Mouse (Mus musculus) spleen, adult 2 months (tissue): ENCODE measurements around the gene Trim54.

Experiments
- CTCF ChIP-seq: fragments of 200-500 bp; IDR thresholded peaks from 2 replicates; pipeline ENCODE4 v1.5.1; 2011; ENCODE audit warnings: mild to moderate bottlenecking, inconsistent platforms; ENCODE audit not compliant: insufficient read depth, insufficient read length, insufficient replicate concordance; ENCODE audit errors: extremely low read depth
- POLR2A ChIP-seq: fragments of 200-500 bp; IDR thresholded peaks from 2 replicates; pipeline ENCODE4 v1.6.1; 2011; ENCODE audit warnings: low read depth, low read length, inconsistent platforms

DNA sequence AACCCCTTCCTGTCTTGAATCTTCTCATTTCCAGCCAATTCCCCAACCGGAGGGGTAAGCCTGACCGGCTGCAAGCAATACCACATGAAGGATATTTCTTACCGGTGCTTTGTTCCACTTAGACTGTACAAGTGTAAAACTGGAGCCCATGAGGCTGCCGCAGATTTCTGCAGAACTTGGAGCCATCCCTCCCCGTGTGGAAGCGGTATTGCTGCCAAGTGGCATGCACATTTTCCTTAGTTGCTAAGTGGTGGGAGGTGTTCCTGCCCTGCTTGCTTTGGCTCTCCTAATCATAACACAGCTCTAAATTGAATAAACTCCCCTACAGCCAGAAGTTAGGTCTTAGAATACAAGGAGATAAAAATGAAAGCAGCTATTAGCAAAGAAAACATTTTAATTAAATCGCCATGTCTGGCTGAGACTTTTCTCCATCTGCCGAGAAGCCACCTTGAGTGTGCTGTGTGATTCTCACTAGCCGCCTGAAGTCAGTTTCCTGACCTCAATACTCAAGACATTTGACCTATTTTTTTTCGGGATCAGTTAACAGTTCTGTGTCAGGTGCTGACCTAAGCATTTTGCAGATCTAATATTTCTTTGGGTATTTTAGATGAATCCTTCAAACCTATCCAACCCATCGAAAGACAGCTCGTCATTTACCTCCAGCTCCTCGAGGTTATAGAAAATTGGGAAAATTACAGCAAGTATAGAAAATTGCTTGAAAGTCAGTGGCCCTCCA, 36.3 kb upstream of the Trim54 start:
- TF ChIP-seq CTCF: no peak
- no peak for TF ChIP-seq POLR2A
